29 mouse cellular contexts compared by ENCODE assay signal in the genomic region with DNA sequence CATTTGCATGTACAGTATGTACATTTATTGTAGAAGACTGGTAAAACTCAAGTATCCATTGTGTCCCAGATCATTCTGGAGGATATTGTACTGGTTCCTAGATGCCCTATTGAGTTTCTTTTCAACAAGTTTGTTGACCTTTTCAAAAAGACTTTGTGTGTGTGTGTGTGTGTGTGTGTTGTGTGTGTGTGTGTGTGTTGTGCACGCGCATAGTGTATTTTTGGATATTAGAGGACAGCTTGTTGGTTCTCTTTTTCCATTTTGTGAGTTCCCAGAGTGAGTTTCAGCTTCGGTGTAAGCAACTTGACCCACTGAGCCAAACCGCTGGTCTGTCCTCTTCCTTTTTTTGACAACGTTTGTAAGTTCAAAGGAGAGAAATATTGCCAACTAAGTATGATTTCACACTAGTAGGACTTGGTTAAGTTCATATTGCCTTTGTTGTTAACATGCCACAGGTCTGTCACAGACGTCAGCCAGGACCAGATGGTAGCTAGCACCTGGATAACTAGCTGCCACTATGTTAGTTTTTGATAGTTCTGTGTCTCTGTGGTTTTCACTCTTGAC. TPM values are rescaled to one million over a fixed set of nuclear protein-coding genes. Genes with fewer than 3 reads are reported as not detected.
A peak's percentile ranks its signal among the peaks of the same experiment; 100 is the strongest.
DNase-seq lines count a peak whose midpoint lies in the region; ATAC-seq lines count a peak whose summit lies in the region.
"Had no signal": no experiment of that assay in that cellular context is flagged by ENCODE, and none has a peak within 500 bp of the region (broad histone marks: within the 10 kb centered on the region; RNA-seq: fewer than 3 reads in every experiment).

No protein-coding gene starts in this region.

- DNase-seq in thymus, postnatal 0 days (ENCODE audit: low spot score) = peak; percentile 7
- no peak for DNase-seq in thymus, adult 18-20 months
- no peak for DNase-seq in forebrain, embryonic 14.5 days (ENCODE audit: low spot score)
- no peak for DNase-seq in layer of hippocampus, adult 18-20 months (ENCODE audit: low spot score in 2 of 2)
- DNase-seq: adrenal gland, postnatal 10 days; B cell, adult 2 months; cerebellum, adult 11 months; cerebellum, adult 9-10 months; gastrocnemius, postnatal 10 days; kidney, adult 9 months; kidney, postnatal 10 days; lung, postnatal 36 days; right cerebral cortex, postnatal 4 days; thymus, postnatal 25 days had no signal

- peak; percentile 75 for ATAC-seq in granulocyte monocyte progenitor cell, adult 5-6 weeks (replicated peaks; ENCODE audit: poor library complexity, severe bottlenecking)
- ATAC-seq in megakaryocyte progenitor cell, adult 5-6 weeks (replicated peaks; ENCODE audit: poor library complexity) = peak; percentile 50
- no peak for ATAC-seq in erythroid progenitor cell, adult 5-6 weeks (replicated peaks; ENCODE audit: low FRiP score, poor library complexity, severe bottlenecking)
- no peak for ATAC-seq in forebrain, embryonic 14.5 days
- ATAC-seq: hindbrain, embryonic 16.5 days; midbrain, embryonic 16.5 days had no signal

- no peak overlapping the region for H3K4me3 ChIP-seq in forebrain, embryonic 14.5 days (ENCODE audit: low read depth, low read length)
- H3K4me3 ChIP-seq: embryonic facial prominence, embryonic 13.5 days; forebrain, embryonic 12.5 days; heart, embryonic 10.5 days; heart, embryonic 15.5 days; hindbrain, embryonic 10.5 days; left cerebral cortex, adult 2 months; limb, embryonic 12.5 days; myocyte; neural tube, embryonic 12.5 days had no signal

- no peak overlapping the region for H3K4me2 ChIP-seq in forebrain, embryonic 14.5 days (ENCODE audit: low read length)
- H3K4me2 ChIP-seq: embryonic facial prominence, embryonic 13.5 days; forebrain, embryonic 12.5 days; heart, embryonic 15.5 days; limb, embryonic 12.5 days; midbrain, embryonic 11.5 days; neural tube, embryonic 12.5 days had no signal

- no peaks in the 10 kb centered on the region for H3K27me3 ChIP-seq in forebrain, embryonic 14.5 days (replicated peaks; ENCODE audit: control insufficient read depth, insufficient read depth, low read length)
- H3K27me3 ChIP-seq: embryonic facial prominence, embryonic 13.5 days; forebrain, embryonic 12.5 days; heart, embryonic 15.5 days; limb, embryonic 12.5 days; neural tube, embryonic 12.5 days had no signal

- H3K36me3 ChIP-seq in forebrain, embryonic 14.5 days (ENCODE audit: control insufficient read depth, insufficient read depth, low read length) = no peaks in the 10 kb centered on the region
- H3K36me3 ChIP-seq: embryonic facial prominence, embryonic 13.5 days; forebrain, embryonic 12.5 days; heart, embryonic 10.5 days; heart, embryonic 15.5 days; hindbrain, embryonic 10.5 days; limb, embryonic 12.5 days; neural tube, embryonic 12.5 days had no signal

- H3K4me1 ChIP-seq in forebrain, embryonic 14.5 days (ENCODE audit: control insufficient read depth, insufficient read depth, low read length) = no peaks in the 10 kb centered on the region
- H3K4me1 ChIP-seq: embryonic facial prominence, embryonic 13.5 days; forebrain, embryonic 12.5 days; neural tube, embryonic 12.5 days had no signal

- H3K9ac ChIP-seq in forebrain, embryonic 14.5 days (ENCODE audit: low read length) = no peak overlapping the region
- H3K9ac ChIP-seq: embryonic facial prominence, embryonic 13.5 days; forebrain, embryonic 12.5 days; heart, embryonic 15.5 days; limb, embryonic 12.5 days; neural tube, embryonic 12.5 days had no signal

- H3K27ac ChIP-seq in forebrain, embryonic 14.5 days (ENCODE audit: low read depth, low read length) = no peak overlapping the region
- H3K27ac ChIP-seq: embryonic facial prominence, embryonic 13.5 days; forebrain, embryonic 12.5 days; heart, embryonic 10.5 days; hindbrain, embryonic 10.5 days; left cerebral cortex, adult 2 months; limb, embryonic 12.5 days; neural tube, embryonic 12.5 days had no signal

- H3K9me3 ChIP-seq in forebrain, embryonic 14.5 days (replicated peaks; ENCODE audit: control insufficient read depth, low read length) = no peaks in the 10 kb centered on the region
- H3K9me3 ChIP-seq: embryonic facial prominence, embryonic 13.5 days; forebrain, embryonic 12.5 days; heart, embryonic 10.5 days; heart, embryonic 15.5 days; hindbrain, embryonic 10.5 days; limb, embryonic 12.5 days; neural tube, embryonic 12.5 days had no signal

- WGBS in forebrain, embryonic 14.5 days = 89% methylated on average over 6 of the region's 6 CpGs

RNA-seq across cellular contexts. Expression of gene Ppp1r12a, which starts 16.4 kb away (rescaled TPM):
- 72.0 and 83.3 TPM in 2 replicates for polyA plus RNA-seq in thymus, postnatal 0 days (2015; fragmentation: Nextera tagmentation; extraction: Ambion mirVana)
- total RNA-seq in granulocyte monocyte progenitor cell, adult 5-6 weeks (2014; fragmentation: Nextera tagmentation) = 81.6 and 95.0 TPM in 2 replicates
- total RNA-seq in granulocyte monocyte progenitor cell, adult 5-6 weeks (2017) = 148 and 174 TPM in 2 replicates
- 101 and 106 TPM in 2 replicates for total RNA-seq in megakaryocyte progenitor cell, adult 5-6 weeks (2015)
- 137 and 172 TPM in 2 replicates for total RNA-seq in megakaryocyte progenitor cell, adult 5-6 weeks (2017)
- total RNA-seq in erythroid progenitor cell, adult 5-6 weeks (2015; ENCODE audit: low replicate concordance) = 70.0 and 106 TPM in 2 replicates
- total RNA-seq in erythroid progenitor cell, adult 5-6 weeks (2017; ENCODE audit: low replicate concordance) = 157 and 169 TPM in 2 replicates
- polyA plus RNA-seq in forebrain, embryonic 14.5 days (2014; fragmentation: Nextera tagmentation; extraction: Ambion mirVana) = 64.9 and 71.5 TPM in 2 replicates
- total RNA-seq in layer of hippocampus, adult 18-20 months (2021) = 100 to 1,000 TPM; 128 to 134 TPM

Comparison
In these comparisons a context has a peak if more than half of its experiments do, and no peak if none do; other contexts are left out.
1. ATAC-seq: peak in granulocyte monocyte progenitor cell, adult 5-6 weeks (single experiment) and megakaryocyte progenitor cell, adult 5-6 weeks (single experiment); none in erythroid progenitor cell, adult 5-6 weeks (single experiment) and forebrain, embryonic 14.5 days (single experiment).